Mouse (Mus musculus) heart, postnatal 4 days (tissue): ENCODE data around the gene Tfdp2. TPM values are rescaled to one million over a fixed set of nuclear protein-coding genes. Genes with fewer than 3 reads are reported as not detected.
"Not testable (repeated sequence)": the region's sequence is repeated elsewhere in the genome, so short reads cannot be mapped to it uniquely, and the experiment has no call there.

Experiments used
- DNase-seq: peaks from one replicate; pipeline ENCODE4 v3.0.0; 2021
- total RNA-seq, 2 experiments: library from RNA; stranded (reverse); gene quantifications; 2 replicates each; pipeline ENCODE4 v1.2.3; 2021

Gene Tfdp2
- total RNA-seq, result 10 to 100 TPM; 34.8 to 40.0 TPM

DNA sequence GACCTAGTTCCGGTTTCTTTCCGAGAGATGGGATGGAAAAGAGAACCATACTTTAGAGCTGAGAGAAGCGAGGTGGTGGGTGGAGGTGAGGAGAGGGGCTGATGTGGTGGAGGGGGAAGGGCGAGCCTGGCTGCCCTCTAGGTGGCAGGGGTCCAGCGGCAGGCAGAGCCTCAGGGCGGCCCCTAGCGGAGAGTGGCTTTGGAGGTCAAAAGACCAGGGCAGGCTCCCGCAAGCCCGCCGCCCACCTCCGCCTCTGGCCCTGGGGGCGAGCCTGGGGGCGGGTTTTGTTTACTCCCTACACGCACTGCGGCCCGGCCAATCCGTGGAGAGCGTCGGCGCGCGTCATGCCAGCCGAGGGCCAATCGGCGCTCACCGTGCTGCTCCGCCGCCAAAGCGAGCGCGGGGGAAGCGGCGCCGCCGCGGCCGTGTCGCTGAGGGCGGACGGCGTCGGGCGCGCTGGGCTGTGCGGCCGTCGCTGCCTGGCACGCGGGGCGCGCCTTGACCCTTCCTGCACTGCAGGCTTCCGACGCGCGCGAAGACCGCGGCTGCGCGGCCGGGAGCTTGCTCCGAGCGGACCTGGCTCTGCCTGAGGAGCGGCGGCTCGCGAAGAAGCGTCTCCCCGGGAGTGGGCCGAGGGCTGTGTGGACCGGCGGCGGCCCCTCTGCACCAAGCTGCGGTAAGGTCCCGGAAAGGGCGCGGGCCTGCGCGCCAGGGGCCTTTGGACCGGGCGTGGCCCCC lies at the start of gene Tfdp2:
Gene Tfdp2 (plus strand): TSS at position 391 of the 738 bp plus-strand sequence.
- peak; percentile 91 for DNase-seq

DNA sequence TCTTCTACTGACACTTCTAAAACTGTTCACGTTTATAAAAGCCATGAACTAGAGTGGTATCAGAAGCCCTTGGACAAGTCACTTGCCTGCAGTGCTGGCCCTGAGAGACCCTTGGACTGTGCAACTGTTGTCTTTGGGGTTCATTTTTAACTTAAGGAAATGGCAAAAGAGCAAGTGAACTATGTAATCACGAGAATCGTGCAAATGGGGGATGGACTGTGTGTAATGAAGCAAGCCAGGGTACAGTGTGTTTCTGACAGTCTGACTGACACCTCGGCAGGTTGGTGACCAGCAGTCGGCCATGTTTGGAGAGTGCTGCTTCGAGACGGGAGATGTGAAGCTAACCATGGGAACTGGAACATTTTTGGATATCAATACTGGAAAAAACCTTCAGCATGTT lies 43.3 kb upstream of the Tfdp2 start:
- no peak for DNase-seq

- peak; percentile 14 for DNase-seq
These were observed 37.6 kb upstream of the Tfdp2 start for GRCm38 (mm10) chr9:96158431-96158830.

GRCm38 (mm10) chr9:96159047-96159446 lies 37.0 kb upstream of the Tfdp2 start:
- DNase-seq, result no peak

GRCm38 (mm10) chr9:96160767-96161166 lies 35.3 kb upstream of the Tfdp2 start:
- DNase-seq, result peak; percentile 28

DNA sequence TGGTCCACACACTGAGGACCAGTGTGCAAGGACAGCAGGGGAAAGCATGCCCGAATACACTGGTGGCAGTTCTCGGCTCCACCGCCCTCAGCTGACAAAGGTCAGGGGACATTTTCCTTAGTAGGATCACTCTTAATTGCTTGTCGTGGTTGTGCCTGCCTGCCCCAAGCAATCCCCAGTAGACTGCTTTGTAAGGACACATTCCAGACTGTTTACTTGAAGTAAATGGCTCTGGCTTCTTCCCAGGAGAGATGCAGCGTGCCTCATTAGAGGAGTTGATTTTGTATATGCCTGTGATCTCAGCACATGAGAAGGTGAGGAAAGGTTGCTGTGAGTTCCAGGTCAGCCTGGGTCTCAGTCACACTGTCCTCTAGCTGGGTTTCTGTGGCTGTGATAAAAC lies 33.7 kb upstream of the Tfdp2 start:
- DNase-seq, result no peak

- DNase-seq, result no peak
These were observed 32.6 kb upstream of the Tfdp2 start for GRCm38 (mm10) chr9:96163443-96163842.

- DNase-seq, result not testable (repeated sequence)
These were observed 32.1 kb upstream of the Tfdp2 start for GRCm38 (mm10) chr9:96163983-96164382.

GRCm38 (mm10) chr9:96167168-96167585 lies 28.9 kb upstream of the Tfdp2 start:
- peak; percentile 81 for DNase-seq

DNA sequence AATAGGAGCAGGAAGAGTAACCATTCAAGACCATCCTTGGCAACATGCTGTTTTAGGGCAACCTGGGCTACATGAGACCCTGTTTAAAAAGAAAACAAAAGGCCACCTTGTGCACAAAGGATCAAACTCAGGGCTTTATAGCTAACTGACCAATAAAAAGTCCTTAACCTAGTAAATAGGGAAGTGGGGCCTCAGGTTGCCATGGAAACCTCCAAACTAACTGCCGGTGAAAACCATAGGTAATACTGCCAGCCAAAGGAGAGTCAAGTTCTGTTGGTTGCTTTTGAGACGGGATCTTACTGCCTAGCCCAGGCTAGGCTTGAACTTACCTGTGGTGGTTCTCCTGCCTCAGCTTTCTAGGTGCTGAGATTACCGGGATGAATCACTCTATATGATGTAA lies 25.5 kb upstream of the Tfdp2 start:
- no peak for DNase-seq

DNA sequence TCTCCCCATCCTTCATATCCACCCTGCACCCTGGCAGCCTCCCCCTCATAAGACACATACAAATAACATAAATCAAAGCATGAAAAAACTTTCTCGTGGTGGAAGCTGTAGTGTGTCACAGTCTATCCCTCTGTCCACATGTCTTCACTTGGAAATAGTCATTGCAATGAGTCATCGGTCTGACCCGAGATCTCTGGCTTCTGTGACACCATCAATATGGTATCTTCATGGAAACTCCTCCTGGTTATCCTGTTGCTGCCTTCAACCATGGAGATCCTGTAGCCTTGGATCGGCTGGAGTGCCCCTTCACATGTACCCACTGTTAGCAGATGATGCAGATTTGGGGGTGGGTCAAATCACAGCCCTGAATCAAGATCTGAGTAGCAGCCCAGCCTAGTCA lies 11.2 kb upstream of the Tfdp2 start:
- DNase-seq, result no peak

DNA sequence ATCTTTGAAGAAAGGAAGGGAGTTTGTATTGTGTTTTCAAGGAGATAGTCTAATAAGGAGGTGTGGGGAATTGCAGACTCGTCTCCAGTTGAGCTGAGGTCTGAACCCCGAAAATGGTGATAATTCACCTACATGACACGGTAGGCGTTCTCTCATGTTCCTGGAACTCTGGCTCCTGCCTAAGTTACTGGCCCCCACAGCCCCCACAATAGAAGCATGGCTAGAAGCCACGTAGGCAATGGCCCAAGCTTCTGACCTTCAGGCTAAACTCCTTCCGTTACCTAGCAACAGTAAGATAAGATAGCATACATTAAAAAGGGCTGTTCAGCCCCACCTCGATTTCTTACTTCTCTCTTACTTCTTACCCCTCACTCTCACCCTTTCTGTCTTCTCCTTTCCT lies 9.4 kb upstream of the Tfdp2 start:
- no peak for DNase-seq

- DNase-seq, result peak; percentile 48
These were observed 634 bp downstream of the Tfdp2 start for GRCm38 (mm10) chr9:96196636-96197181.

DNA sequence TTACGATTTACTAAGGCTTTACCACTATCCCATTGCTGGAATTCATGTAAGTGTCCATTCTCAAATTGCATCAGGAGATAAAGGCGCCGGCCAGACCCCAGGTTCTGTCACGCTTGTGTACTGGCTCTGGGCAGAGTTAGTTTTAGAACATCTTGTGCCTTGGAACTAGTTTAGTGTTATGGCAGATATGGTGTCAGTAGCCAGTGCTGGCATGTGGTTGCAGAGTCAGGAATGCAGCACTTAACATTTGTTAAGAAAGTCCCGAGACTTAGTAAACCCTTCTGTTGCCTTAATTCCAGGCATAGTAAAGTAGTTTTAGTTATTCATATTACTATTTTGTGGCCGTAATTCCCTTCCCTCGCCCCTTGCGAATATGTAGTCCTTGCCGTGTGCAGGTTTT lies 1.7 kb downstream of the Tfdp2 start:
- no peak for DNase-seq

- no peak for DNase-seq
These were observed 7.6 kb downstream of the Tfdp2 start for GRCm38 (mm10) chr9:96203663-96204062.

- DNase-seq, result no peak
These were observed 11.4 kb downstream of the Tfdp2 start for GRCm38 (mm10) chr9:96207428-96207827.

DNA sequence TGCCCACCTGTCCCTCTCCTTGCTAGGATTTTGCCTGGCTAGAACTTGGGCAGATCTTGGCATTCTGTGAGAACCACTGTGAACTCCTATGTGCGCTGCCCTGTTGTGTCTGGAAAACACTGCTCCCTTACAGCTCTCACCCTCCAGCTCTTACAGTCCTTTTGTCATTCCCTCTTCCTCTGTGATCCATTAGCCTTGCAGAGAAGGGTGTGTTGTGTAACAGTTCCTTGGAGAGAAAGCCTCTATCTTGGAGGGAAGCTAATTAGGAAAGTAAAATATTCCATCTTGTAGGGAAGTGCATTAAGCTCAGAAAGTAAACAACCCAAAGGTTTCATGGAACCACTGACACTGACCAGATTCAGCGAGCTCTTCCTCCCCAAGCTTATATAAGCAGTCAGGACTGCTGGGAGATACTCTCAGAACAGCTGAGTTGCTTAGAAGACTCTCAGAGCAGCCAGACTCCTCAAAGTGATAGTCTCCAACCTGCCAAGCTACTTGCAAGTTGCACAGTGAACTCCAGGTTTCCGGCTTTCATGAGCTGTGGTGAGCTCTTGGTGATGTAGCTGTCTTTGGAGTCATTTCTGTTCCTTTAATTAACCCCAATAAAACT lies 17.1 kb downstream of the Tfdp2 start:
- DNase-seq, result no peak

DNA sequence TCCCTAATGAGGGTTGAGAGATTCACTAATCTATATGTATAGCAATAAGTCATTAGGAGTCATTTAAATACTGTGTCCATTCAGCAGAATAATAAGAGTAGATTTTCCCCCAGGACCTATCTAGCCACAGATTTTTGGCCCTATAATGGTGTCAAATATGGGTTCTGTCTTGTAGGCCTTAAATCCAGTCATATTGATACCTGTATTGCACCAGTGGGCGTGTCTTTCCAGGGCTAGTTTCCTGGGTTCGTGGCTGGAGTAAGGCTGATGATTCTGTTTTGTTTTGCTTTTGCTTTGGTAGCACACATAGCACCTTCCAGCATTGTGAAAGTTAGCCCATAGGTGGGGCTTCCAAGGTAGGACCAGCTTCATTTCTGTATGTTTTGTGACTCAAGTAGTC lies 18.1 kb downstream of the Tfdp2 start:
- no peak for DNase-seq

- DNase-seq, result no peak
These were observed 21.2 kb downstream of the Tfdp2 start for GRCm38 (mm10) chr9:96217299-96217698.

GRCm38 (mm10) chr9:96217799-96218198 lies 21.7 kb downstream of the Tfdp2 start:
- no peak for DNase-seq

DNA sequence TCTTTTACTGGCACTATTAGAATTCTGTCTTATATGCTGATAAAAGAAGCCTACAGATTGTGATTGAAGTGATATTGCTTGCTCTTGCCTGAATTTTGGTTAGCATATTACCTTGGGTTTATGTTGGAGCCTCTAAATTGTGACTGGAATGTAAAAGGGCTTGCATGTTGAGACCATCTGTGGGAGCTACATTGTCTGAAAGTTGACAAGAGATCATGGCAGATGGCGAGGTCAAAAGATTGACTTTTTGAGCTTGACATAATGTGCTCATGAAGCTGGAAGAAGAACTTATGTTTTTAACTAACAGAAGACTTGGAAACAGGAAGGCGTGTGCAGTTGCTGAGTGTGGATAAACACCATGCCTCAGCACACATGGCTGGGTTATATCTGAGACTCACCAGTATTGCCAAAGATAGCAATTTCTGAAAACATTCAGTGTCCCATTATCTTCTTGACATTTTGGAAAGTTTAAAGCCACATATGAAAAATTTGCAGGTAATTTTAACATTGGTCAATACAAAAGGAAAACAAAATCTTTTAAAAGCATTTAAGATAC lies 23.1 kb downstream of the Tfdp2 start:
- DNase-seq, result no peak

GRCm38 (mm10) chr9:96220419-96220818 lies 24.3 kb downstream of the Tfdp2 start:
- no peak for DNase-seq

DNA sequence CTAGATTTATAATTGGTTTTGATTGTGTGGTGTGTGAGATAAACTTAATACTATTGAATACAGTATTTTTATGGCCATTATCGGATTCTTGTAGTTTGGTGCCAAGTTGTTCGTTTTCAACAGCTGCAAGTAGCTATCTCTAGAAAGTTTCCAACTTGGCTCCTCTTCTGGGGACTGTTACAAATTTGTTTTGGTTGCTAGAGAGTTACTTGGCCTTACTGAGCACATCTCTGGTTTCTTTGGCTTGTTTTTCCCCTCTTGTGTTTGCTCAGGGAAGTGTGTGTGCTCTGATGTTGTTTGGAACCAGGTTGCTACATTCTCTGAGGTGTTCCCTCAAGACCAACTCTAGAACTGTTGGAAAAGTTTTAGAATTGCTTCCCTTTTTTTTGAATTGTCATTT lies 27.2 kb downstream of the Tfdp2 start:
- DNase-seq, result no peak

DNA sequence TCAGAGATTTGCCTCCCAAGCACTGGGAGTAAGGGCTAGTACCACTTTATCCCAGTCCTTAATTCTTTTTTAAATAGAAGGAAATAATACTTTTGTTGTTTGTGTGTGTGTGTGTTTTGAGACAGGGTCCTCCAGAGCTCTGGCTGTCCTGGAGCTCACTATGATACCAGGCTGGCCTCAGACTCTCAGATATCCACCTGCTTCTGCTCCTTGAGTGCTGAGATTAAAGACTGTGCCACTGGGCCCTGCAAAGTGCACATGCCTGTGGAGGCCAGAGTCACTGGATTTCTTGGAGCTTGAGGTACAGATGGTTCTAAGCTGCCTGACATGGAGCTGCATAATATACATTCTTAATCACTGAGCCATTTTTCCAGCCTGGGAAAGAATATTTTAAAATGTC lies 32.2 kb downstream of the Tfdp2 start:
- no peak for DNase-seq
